Mouse (Mus musculus): ENCODE results near the gene Zfp142.

DNA sequence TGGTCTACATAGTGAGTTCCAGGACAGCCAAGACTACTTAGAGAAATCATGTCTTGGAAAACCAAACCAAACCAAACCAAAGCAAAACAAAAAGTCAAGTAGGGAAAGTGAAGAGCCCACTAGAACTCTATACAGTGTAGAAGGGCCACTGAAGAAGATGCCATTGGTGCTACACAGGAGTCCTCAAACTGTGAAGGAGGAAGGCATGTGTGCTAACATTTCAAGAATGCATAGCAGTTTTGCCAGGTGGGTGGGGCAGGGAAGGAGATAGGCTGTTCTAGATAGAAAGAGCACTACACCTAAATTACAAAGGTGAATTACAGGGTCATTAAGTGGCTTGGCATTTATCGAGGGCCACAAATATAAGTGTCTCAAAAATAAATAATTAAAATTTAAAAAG, 36.1 kb upstream of the Zfp142 start:
- no peak for TF ChIP-seq USF1 (IDR thresholded peaks at IDR 0.05; ENCODE audit: low read depth)
- TF ChIP-seq CTCF (IDR thresholded peaks at IDR 0.05; ENCODE audit: control insufficient read depth, insufficient read depth, insufficient read length): no peak
